Mouse (Mus musculus) bone marrow, adult 2 months (tissue): ENCODE results near the gene Sepsecs. TPM values are rescaled to one million over a fixed set of nuclear protein-coding genes. Genes with fewer than 3 reads are reported as not detected.

Experiments
- H3K27ac ChIP-seq: fragments of 200-500 bp; 2 replicates; pipeline ENCODE4 v1.5.1; 2012; ENCODE audit warnings: low read depth, mild to moderate bottlenecking, control low read depth, inconsistent platforms, low read length; ENCODE audit not compliant: control insufficient read depth, poor library complexity, insufficient read depth
- H3K4me1 ChIP-seq: fragments of 200-500 bp; 2 replicates; pipeline ENCODE4 v1.6.1; 2011; ENCODE audit warnings: low read length; ENCODE audit not compliant: control insufficient read depth, insufficient read depth
- H3K4me3 ChIP-seq: fragments of 200-500 bp; replicated peaks from 2 replicates; pipeline ENCODE3; 2011; ENCODE audit warnings: mild to moderate bottlenecking, low read depth, low read length, control low read depth; ENCODE audit not compliant: control insufficient read depth
- CTCF ChIP-seq: fragments of 200-500 bp; IDR thresholded peaks from 2 replicates; pipeline ENCODE4 v1.5.1; 2011; ENCODE audit warnings: low read length, control low read depth; ENCODE audit not compliant: control insufficient read depth, insufficient read depth
- POLR2A ChIP-seq: fragments of 200-500 bp; IDR thresholded peaks from 2 replicates; pipeline ENCODE4 v1.6.1; 2011; ENCODE audit warnings: low read depth, mild to moderate bottlenecking, control low read depth, low read length, borderline replicate concordance; ENCODE audit not compliant: control insufficient read depth
- WGBS: fragments of 180-500 bp; shearing (Covaris S2); methylation state at CpG from one replicate; pipeline ENCODE4 v1.1.7; 2018; 5-methylcytosine and 5-hydroxymethylcytosine counted together
- polyA plus RNA-seq: library from polyadenylated mRNA; stranded (reverse); fragments of >200 nt; gene quantifications from 2 replicates; pipeline ENCODE4 v1.2.4, GENCODE M21; 2011; ENCODE audit warnings: low replicate concordance; ENCODE audit not compliant: missing spikeins, insufficient read depth, insufficient read length

Gene Sepsecs
- polyA plus RNA-seq, 1 experiment = 8.8 TPM

- Histone ChIP-seq H3K4me1 (no peaks in the 10 kb centered on the region; the same call in 1 of the 2 replicates), H3K27ac (no peak overlapping the region), H3K4me3 (no peak overlapping the region)
- 80% methylated on average over 2 of the region's 2 CpGs for WGBS
- TF ChIP-seq CTCF = no peak
- no peak for TF ChIP-seq POLR2A
These were observed 46.4 kb downstream of the Sepsecs start for GRCm38 (mm10) chr5:52623099-52623498.

DNA sequence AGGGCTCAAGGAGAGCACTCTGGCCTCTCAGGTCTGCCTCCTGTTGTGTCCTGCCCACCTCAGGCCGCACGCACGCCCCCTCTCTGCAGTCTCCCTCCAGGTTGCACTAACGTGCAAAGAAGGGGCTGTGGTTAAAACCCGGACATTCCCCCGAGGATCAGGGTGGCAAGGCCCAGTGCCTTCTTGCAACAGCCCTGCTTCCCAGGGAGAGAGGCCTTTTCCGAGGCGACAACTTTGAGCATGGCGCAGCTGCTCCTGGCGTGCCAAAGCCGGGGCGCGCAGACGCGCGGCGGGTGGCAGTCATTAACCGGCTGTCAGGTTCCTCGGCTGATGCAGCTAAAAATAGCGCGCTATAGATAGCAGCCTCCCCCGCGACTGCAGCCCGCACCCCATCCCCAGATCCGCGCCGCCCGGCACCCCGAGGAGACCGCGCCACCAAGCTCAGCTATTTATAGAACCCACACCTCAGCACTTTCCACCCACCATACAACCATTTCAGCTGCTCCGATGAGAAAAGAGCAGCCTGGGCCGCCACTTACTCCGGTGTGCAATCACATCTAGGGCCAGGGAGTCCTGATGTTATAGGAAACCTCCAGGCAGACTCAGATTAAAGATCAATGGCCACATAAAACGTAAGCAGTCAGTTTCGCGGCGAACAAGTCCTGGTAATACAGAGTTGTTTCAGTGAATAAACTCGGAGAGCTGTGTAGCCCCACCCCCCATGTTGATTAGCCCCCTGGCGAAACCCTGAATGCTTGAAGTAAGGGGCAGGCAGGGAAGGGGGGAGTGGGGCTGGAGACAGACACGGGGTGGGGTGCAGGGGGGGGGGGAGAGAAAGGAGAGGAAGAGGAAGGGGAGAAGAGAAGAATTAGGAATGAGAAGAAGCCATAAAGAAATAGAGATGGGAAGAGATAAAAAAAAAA, 50.9 kb downstream of the Sepsecs start:
- 3% methylated on average over 41 of the region's 41 CpGs for WGBS
- H3K4me3 ChIP-seq = no peak overlapping the region
- TF ChIP-seq POLR2A (no peak), CTCF (no peak)
- no peaks in the 10 kb centered on the region for H3K4me1 ChIP-seq
- H3K27ac ChIP-seq = no peak overlapping the region

DNA sequence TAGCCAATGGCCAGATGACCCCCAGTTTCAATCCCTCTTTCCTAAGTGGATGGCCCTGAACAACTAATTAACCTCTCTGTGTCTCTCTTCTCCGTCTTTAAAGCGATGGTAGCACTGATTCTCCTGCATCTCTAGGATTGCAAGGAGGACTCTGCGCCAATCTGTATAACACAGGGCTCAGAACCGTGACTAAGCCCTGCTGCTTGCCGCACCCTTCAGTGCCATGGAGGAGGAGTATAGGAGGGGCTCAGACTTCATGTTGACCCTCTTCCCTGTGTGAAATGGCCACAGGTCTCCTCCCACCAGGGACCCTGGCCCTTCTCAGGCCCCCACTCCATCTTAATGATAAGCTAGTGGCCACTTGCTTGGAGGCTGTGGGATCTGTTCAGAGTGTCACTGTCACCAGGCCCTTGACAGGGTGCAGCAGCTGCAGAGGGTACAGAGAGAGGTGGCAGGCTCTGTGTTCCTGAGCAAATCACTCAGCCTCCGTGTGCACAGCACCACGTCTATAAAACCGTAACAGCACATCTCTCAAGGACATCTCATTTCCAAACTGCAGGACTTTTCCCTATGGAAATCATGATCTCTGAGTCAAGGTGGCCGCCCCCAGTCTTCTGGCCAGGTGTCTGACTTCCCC, 51.7 kb downstream of the Sepsecs start:
- TF ChIP-seq POLR2A = no peak
- no peak for TF ChIP-seq CTCF
- WGBS = 69% methylated on average over 9 of the region's 9 CpGs
- H3K27ac ChIP-seq = no peak overlapping the region
- H3K4me3 ChIP-seq = no peak overlapping the region
- no peaks in the 10 kb centered on the region for H3K4me1 ChIP-seq

DNA sequence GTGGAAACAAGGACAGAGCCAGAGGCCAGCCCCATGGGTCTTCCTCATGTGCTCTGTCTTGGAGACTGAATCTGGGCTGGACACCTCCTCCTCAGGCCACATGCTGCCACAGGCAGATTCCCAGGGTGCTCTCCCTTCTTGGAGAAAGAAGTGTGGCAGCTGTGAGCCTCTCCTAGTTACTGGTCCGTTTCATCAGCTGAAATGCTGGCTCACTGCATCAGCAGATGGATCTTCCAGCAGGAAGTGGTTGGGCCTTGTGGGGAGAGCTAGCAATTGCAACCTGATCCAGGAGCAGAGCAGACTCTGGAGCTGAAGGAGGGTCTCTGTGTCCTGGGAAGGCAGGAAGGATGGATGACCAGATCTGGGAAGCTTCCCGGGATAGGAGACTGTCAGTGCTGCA, 53.0 kb downstream of the Sepsecs start:
- TF ChIP-seq POLR2A = no peak
- TF ChIP-seq CTCF = no peak
- 31% methylated on average over 2 of the region's 2 CpGs for WGBS
- H3K4me1 ChIP-seq = no peaks in the 10 kb centered on the region

GRCm38 (mm10) chr5:52615421-52615820, 54.1 kb downstream of the Sepsecs start:
- TF ChIP-seq POLR2A (no peak), CTCF (no peak)
- no peaks in the 10 kb centered on the region for H3K4me1 ChIP-seq
- WGBS = 74% methylated on average over 9 of the region's 9 CpGs
- H3K4me3 ChIP-seq = no peak overlapping the region
- no peak overlapping the region for H3K27ac ChIP-seq

More for the DNA sequence above, 53.0 kb downstream of the Sepsecs start:
- H3K27ac ChIP-seq = no peak overlapping the region
- no peak overlapping the region for H3K4me3 ChIP-seq

- no peaks in the 10 kb centered on the region for H3K4me1 ChIP-seq
- H3K4me3 ChIP-seq = no peak overlapping the region
- TF ChIP-seq CTCF = no peak
- no peak for TF ChIP-seq POLR2A
- no peak overlapping the region for H3K27ac ChIP-seq
- whole genome bisulfite sequencing = 79% methylated on average over 4 of the region's 4 CpGs
These were observed 54.8 kb downstream of the Sepsecs start for GRCm38 (mm10) chr5:52614686-52615085.

GRCm38 (mm10) chr5:52612776-52613175, 56.7 kb downstream of the Sepsecs start:
- whole genome bisulfite sequencing = 86% methylated on average over 6 of the region's 8 CpGs
- no peak for TF ChIP-seq CTCF
- TF ChIP-seq POLR2A = no peak
- Histone ChIP-seq H3K4me3 (no peak overlapping the region), H3K27ac (no peak overlapping the region), H3K4me1 (no peaks in the 10 kb centered on the region)

- Histone ChIP-seq H3K4me1 (no peaks in the 10 kb centered on the region), H3K27ac (no peak overlapping the region), H3K4me3 (no peak overlapping the region)
- TF ChIP-seq POLR2A (no peak), CTCF (no peak)
- 79% methylated on average over 10 of the region's 10 CpGs for WGBS
These were observed 58.1 kb downstream of the Sepsecs start for GRCm38 (mm10) chr5:52611315-52611895.

DNA sequence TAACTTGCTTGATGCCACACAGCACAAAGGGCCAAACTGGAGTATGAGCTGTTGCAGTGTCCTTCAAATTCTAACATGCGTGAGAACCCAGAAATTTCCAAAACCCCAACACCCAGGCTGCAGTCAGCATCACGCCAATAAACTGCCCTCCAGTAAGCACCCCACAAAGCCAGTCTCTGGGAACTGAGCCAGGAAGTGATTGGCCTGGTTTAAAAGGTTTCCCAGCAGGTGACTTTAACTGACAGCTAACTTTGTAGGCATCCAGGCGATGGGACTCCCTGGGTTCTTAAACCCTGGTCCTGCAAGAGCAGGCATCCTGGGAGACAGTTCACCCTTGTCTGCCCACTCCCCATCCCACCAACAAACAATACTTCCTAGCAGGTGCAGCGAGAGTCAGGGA, 59.2 kb downstream of the Sepsecs start:
- 58% methylated on average over 4 of the region's 4 CpGs for WGBS
- TF ChIP-seq POLR2A (no peak), CTCF (no peak)
- Histone ChIP-seq H3K27ac (no peak overlapping the region), H3K4me3 (no peak overlapping the region), H3K4me1 (no peaks in the 10 kb centered on the region)
